Mouse (Mus musculus) hindbrain, embryonic 16.5 days (tissue): ENCODE measurements around the gene Nfe2l2. TPM values are rescaled to one million over a fixed set of nuclear protein-coding genes. Genes with fewer than 3 reads are reported as not detected.

Experiments used
- ATAC-seq: fragments of 200-750 bp; cut with Nextera tagmentation; 2 replicates; pipeline ENCODE4 v1.8.0; 2017; ENCODE audit warnings: moderate TSS enrichment, moderate library complexity
- H3K27ac ChIP-seq: fragments of 300-500 bp; sonication (generic); 2 replicates; pipeline ENCODE4 v1.5.1; 2014; ENCODE audit warnings: low read depth, mild to moderate bottlenecking, control low read depth, low read length, moderate library complexity
- H3K27me3 ChIP-seq: fragments of 300-500 bp; sonication (generic); replicated peaks from 2 replicates; pipeline ENCODE4 v1.6.1; 2014; ENCODE audit warnings: low read length; ENCODE audit not compliant: control insufficient read depth, insufficient read depth
- H3K36me3 ChIP-seq: fragments of 300-500 bp; sonication (generic); 2 replicates; pipeline ENCODE4 v1.6.1; 2014; ENCODE audit warnings: mild to moderate bottlenecking, low read length, moderate library complexity, mixed read lengths; ENCODE audit not compliant: control insufficient read depth, insufficient read depth
- H3K4me1 ChIP-seq: fragments of 300-500 bp; sonication (generic); 2 replicates; pipeline ENCODE4 v1.6.1; 2014; ENCODE audit warnings: low read depth, low read length; ENCODE audit not compliant: control insufficient read depth, insufficient read depth
- H3K4me2 ChIP-seq: fragments of 300-500 bp; sonication (generic); 2 replicates; pipeline ENCODE4 v1.6.1; 2014; ENCODE audit warnings: mild to moderate bottlenecking, low read length, control low read depth, moderate library complexity
- H3K4me3 ChIP-seq: fragments of 300-500 bp; sonication (generic); 2 replicates; pipeline ENCODE4 v1.5.1; 2014; ENCODE audit warnings: mild to moderate bottlenecking, low read length, control low read depth, moderate library complexity
- H3K9ac ChIP-seq: fragments of 300-500 bp; sonication (generic); 2 replicates; pipeline ENCODE4 v1.6.1; 2014; ENCODE audit warnings: low read depth, mild to moderate bottlenecking, control low read depth, low read length, moderate library complexity
- H3K9me3 ChIP-seq: fragments of 300-500 bp; sonication (generic); 2 replicates; pipeline ENCODE4 v1.6.1; 2014; ENCODE audit warnings: mild to moderate bottlenecking, low read length, moderate library complexity; ENCODE audit not compliant: control insufficient read depth
- WGBS: fragments of 180-500 bp; shearing (Covaris S2); extraction: QIAGEN DNeasy Blood & Tissue Kit; methylation state at CpG from one replicate; pipeline ENCODE4 v1.1.7; 2014; 5-methylcytosine and 5-hydroxymethylcytosine counted together
- microRNA-seq: library from miRNA; unstranded; fragments of <30 nt; microRNA quantifications from one replicate; pipeline ENCODE4, GENCODE M21; 2017
- polyA plus RNA-seq: library from polyadenylated mRNA; unstranded; fragments of >200 nt; fragmentation: Nextera tagmentation; extraction: Ambion mirVana; gene quantifications from 2 replicates; pipeline ENCODE4 v1.2.1, GENCODE M21; 2015

Nfe2l2 gene
- polyA plus RNA-seq, 1 experiment from 2014 or later, result 14.3 TPM

DNA sequence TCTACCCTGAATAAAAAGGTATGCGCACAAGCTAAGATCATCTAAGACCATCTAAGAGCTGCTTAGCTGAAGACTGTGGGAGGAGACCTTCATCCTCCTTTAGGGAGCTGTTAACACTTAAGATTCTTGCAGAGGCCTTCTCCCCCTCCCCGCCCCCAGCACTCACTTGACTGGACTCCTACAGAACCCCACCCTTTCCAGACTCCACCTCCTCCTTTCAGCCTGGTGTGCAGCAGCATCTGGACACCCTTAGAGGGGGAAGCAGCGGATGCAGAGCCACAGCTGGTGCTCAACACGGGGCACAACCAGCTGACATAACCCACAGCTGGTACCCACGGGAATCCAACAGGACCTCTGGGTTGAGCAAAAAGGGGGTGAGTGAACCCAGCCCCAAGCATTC, 70.7 kb downstream of the Nfe2l2 start:
- no peak for ATAC-seq
- WGBS, result 78% methylated on average over 5 of the region's 5 CpGs

DNA sequence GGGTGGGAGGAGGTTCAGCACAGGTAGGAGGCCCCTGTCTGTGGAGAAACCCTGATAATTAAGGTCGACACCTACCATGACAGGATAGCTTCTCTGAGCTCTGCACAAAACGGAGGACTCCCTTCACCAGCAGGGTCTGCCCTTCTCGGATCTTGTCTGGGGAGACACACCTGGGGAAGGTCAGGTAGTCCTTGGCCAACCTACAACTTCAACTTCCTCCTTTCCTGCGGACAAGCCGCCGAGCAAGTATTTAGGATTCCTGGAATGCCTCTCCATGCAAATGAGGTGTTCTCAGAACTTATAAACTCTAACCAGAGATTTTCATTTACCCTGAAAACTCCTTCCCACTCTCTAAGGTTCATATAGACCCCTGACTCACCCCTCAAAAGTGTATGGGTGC, 71.1 kb downstream of the Nfe2l2 start:
- Histone ChIP-seq H3K4me1 (no peaks in the 10 kb centered on the region), H3K36me3 (no peaks in the 10 kb centered on the region), H3K27me3 (no peaks in the 10 kb centered on the region), H3K27ac (no peak overlapping the region), H3K9me3 (no peaks in the 10 kb centered on the region), H3K4me2 (no peak overlapping the region), H3K4me3 (no peak overlapping the region), H3K9ac (no peak overlapping the region)
- WGBS, result 81% methylated on average over 6 of the region's 6 CpGs
- no peak for ATAC-seq

More for the DNA sequence above, 70.7 kb downstream of the Nfe2l2 start:
- Histone ChIP-seq H3K36me3 (no peaks in the 10 kb centered on the region), H3K9ac (no peak overlapping the region), H3K4me2 (no peak overlapping the region), H3K4me1 (no peaks in the 10 kb centered on the region), H3K27ac (no peak overlapping the region), H3K9me3 (no peaks in the 10 kb centered on the region), H3K27me3 (no peaks in the 10 kb centered on the region), H3K4me3 (no peak overlapping the region)

DNA sequence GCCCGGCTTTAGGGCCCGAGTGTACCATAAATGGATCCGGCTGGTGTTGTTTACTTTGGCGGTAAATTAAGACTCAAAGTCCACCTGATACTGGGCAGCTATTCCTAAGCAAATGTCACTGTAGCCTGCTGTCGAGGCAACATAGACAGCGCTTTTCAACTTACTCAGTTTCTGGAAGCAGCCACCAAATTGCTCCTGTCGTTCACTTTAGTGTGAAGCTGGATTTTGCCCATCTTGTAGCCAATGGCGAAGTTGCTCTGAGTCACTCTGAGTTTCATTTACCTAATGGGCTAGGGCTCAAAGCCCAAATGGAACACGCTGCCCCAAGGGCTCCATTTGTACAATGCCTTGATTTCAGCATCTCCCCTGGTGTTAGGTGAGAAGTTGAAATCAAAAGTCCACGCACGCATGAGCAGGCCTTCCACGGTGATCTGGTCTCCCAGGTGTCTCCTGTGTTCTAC, 71.7 kb downstream of the Nfe2l2 start:
- Histone ChIP-seq H3K9me3 (no peaks in the 10 kb centered on the region), H3K27ac (no peak overlapping the region), H3K36me3 (no peaks in the 10 kb centered on the region), H3K4me1 (no peaks in the 10 kb centered on the region), H3K4me3 (no peak overlapping the region), H3K9ac (no peak overlapping the region), H3K27me3 (no peaks in the 10 kb centered on the region), H3K4me2 (no peak overlapping the region)
- whole genome bisulfite sequencing, result 94% methylated on average over 12 of the region's 12 CpGs
- no peak for ATAC-seq

DNA sequence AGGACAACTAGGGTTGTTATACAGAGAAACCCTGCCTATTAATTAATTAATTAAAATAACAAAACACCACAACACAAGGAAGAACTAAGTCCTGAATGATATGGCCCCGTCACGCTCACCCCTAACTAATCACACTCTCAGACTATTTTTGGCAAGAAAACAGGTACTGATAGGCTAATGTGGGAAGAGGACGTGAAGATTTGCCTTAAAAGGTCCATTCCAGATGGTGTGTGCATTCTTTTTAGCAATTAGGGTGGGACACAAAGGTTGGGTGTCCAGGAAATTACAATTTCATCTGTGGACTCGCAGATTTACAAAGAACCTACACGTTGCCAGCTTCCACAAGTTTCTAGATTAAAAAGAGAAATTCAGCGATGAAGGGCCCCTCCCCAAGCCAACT, 72.4 kb downstream of the Nfe2l2 start:
- ATAC-seq, result no peak
- no peaks in the 10 kb centered on the region for H3K9me3 ChIP-seq

DNA sequence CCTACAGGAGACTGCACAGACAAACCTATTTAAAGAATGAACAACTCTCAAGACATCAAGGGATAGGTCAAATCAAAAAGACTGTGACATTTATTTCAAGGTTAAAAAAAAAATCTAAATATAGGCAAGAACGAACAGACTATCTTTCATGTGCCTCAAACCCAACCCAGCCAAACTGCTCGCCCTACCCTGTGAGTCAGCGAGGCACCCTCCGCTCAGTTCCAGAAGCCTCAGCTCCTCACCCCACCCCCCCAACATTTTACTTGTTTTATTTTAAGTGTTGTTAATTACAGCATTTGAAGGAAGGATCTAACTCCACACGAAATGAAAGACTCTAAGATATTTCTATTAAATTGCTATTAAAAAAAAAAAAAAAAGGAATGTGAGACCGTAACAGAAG, 73.0 kb downstream of the Nfe2l2 start:
- no peak for ATAC-seq
- no peaks in the 10 kb centered on the region for H3K4me1 ChIP-seq
- 90% methylated on average over 6 of the region's 6 CpGs for WGBS

More for the DNA sequence above, 72.4 kb downstream of the Nfe2l2 start:
- Histone ChIP-seq H3K27ac (no peak overlapping the region), H3K9ac (no peak overlapping the region), H3K36me3 (no peaks in the 10 kb centered on the region), H3K4me3 (no peak overlapping the region), H3K4me1 (no peaks in the 10 kb centered on the region), H3K4me2 (no peak overlapping the region), H3K27me3 (no peaks in the 10 kb centered on the region)
- 83% methylated on average over 6 of the region's 6 CpGs for WGBS

DNA sequence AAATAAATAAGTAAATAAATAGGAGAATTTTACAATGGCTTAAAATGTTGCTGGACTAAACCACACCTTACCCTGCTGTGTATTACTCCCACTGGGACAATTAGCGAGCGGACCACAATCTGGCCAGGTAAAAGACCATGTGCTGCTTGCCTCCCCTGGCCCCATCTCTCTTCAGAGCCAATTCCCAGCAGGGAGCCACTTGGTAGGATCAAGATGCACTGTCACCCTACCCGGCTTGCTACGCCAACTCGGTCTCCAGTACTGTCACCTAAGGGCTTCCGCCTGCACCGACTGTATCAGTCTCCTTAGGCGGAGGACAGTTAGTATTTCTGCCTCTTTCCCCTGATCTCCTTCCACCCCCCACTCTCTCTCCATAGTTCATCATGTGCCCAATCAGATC, 76.0 kb downstream of the Nfe2l2 start:
- Histone ChIP-seq H3K27ac (no peak overlapping the region), H3K27me3 (no peaks in the 10 kb centered on the region), H3K36me3 (no peaks in the 10 kb centered on the region), H3K4me1 (no peaks in the 10 kb centered on the region), H3K9ac (no peak overlapping the region), H3K4me3 (no peak overlapping the region), H3K4me2 (no peak overlapping the region), H3K9me3 (no peaks in the 10 kb centered on the region)
- ATAC-seq, result no peak
- WGBS, result 86% methylated on average over 8 of the region's 8 CpGs

More for the DNA sequence above, 73.0 kb downstream of the Nfe2l2 start:
- Histone ChIP-seq H3K9me3 (no peaks in the 10 kb centered on the region), H3K4me2 (no peak overlapping the region), H3K36me3 (no peaks in the 10 kb centered on the region), H3K9ac (no peak overlapping the region), H3K4me3 (no peak overlapping the region), H3K27ac (no peak overlapping the region), H3K27me3 (no peaks in the 10 kb centered on the region)

DNA sequence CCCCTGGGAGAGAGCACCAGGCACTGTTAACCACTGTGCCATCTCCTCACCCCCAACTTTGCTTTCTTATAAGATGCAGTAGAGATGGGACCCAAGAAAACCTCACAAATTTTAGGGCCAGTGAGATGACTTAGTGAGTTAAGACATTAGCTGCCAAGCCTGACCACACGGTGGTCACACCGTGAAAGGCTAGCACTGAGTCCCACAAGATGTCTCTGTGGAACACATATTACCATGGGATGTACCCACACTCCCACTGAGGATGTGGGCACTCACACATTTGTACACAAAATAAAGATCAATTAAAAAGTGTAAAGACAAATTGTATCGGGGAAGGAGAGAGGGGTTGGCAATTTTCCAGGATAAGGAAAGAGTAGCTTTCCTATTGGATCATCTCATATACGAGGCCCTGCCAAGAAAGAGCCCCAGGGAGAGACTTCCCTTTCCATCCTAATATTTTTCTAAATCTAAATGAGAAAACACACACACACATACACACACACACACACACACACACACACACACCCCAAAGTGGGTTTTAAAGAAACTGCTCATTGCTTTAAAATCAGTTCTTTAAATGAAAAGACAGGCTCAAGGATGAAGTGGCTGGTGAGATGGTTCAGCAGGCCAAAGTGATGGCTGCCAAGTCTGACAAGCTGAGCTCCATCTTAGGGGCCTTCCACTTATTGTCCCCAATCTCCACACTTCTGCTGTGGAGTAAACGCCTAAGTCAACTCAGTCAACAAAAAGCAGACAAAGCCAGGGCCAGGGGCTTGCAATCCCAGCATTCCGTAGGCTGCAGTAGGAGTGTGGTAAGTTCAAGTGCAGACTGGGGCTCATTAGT, 77.6 kb downstream of the Nfe2l2 start:
- 73% methylated on average over 6 of the region's 6 CpGs for WGBS
- no peak overlapping the region for H3K9ac ChIP-seq
- no peak overlapping the region for H3K27ac ChIP-seq
- H3K36me3 ChIP-seq, result no peaks in the 10 kb centered on the region
- H3K4me3 ChIP-seq, result no peak overlapping the region
- no peak overlapping the region for H3K4me2 ChIP-seq
- H3K27me3 ChIP-seq, result no peaks in the 10 kb centered on the region
- no peaks in the 10 kb centered on the region for H3K4me1 ChIP-seq
- no peak for ATAC-seq
- no peaks in the 10 kb centered on the region for H3K9me3 ChIP-seq

Small RNAs within 50 kb of the gene (microRNA-seq; reads per million reads assigned to microRNA genes)
- gene Gm24574, result not detected

Other genes starting within 250 kb of the Nfe2l2 start
- gene Hnrnpa3, start 45.4 kb downstream of the Nfe2l2 start, polyA plus RNA-seq, result 150 and 172 TPM in 2 replicates
- gene Agps, start 127.5 kb upstream of the Nfe2l2 start, polyA plus RNA-seq, result 21.6 and 27.6 TPM in 2 replicates
- 23.0 and 23.3 TPM in 2 replicates for gene Ttc30b, start 233.9 kb upstream of the Nfe2l2 start, polyA plus RNA-seq